Mouse (Mus musculus): ENCODE results near the gene Tmem240.

- no peak for TF ChIP-seq CTCF (conservative IDR thresholded peaks at IDR 0.05; ENCODE audit: low read length)
- TF ChIP-seq POU5F1 (IDR thresholded peaks at IDR 0.05; ENCODE audit: borderline replicate concordance, low read length) = no peak
These were observed 42.2 kb upstream of the Tmem240 start for GRCm38 (mm10) chr4:155692421-155692820.

All from E14TG2a.4 (cell line).